Mouse (Mus musculus) right cerebral cortex, postnatal 25 days (tissue): Measurements from ENCODE around the gene Rnf223.
A peak's percentile ranks its signal among the peaks of the same experiment; 100 is the strongest.

ENCODE experiments used
- DNase-seq: peaks from one replicate; pipeline ENCODE4 v3.0.0; 2022

Rnf223 gene

DNA sequence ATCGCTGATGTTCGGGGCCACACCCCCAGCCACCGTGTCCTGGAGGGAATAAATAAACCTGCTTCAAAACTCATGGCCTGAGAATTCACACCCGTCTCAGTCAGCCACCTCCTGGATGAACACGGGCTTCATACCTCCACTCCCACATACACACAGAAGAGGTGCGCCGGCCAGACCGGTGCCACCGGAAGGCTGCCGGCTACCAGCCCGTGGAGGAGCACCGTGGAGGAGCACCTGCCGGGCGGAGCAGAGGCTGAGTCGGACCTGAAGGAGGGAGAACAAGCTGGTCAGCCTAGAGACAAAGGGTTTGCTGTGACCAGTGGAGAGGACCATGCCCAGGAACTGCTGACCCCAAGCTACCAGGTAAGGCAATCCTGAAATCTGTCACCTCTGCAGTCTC is at the start of gene Rnf223:
Gene Rnf223 (plus strand): TSS at position 78 of the 400 bp plus-strand sequence.
- no peak for DNase-seq

DNA sequence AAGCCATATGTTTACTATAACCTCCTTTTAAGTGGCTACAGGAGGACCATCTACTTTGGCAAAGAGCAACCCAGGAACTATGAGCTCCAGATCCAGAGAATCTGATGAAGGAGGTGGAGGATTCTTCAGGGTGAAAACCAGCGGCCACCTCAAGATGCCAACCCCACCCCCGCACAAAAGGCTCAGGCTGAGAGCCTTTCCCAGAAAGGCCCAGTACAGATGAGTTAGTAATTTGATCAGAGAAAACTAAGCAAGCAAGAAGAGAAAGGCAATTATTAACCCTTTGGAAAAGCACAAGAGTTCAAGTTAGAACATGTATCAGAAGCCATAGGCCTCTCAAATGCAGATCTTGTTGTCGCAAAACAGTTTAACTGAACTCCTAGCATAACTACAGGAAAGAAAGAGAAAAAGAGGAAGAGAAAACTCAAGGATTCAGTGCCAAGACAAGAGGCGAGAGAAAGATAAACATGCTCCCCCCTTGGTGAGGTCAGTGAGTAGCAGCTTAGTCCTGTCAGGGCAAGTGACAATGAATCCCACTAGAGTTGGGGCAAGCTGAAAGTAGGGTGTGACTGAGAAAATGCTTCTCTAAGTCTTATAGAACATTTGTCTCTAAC is 47.6 kb upstream of the Rnf223 start:
- DNase-seq, result no peak

DNA sequence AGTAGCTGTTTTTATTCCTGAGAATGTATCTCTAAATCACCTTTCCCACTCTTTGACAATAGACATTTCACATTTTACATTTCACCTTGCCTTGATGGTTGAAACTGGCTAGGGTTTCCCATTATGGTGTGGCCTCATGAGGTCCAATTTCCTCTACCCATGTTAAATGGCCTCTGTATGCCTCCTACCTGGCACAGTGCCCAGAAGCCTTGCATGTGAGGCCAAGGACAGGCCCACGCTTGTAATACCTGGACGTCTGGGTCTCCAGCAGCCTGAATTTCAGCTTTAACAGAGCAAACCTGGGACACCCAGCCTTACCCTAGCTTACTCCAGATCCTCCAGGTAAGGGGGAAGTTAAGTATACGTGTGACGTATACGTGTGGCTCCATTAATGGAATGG is 47.0 kb upstream of the Rnf223 start:
- no peak for DNase-seq

DNA sequence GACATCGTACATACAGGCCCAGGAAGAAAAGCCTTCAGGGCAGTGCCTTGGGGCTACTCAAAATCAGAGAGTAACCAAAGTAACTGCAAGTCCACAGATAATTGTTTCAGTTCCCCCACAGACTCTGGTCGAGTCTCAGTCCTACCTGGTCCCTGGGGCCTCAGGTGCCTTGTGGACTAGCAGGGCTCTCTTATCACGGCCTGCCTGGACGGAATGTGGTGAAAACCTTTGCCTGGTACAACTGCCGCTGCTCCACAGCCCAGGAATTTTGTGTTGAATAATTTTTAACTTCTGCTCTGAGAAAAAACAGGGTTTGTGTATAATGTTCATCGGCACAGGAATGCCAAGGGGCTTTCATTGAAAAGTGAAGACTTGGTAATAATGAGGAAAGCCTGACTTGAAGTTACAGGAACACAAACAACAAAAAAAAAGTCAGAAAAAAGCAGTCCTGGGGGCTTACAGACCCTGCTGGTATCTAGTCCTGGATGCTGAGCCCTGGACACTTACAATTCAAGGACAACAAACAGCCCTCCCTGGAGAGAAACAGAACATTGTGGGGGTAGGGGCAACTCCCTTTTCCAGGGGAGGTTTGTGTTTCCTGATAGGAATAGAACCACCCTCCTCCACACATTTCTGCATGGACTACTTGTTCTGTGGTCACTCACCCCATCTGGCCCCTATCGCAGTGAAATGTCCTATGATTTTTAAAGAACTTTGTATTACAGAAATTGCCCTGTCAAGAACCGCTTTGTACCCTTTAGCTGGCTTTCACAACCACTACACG is 46.0 kb upstream of the Rnf223 start:
- DNase-seq, result no peak

DNA sequence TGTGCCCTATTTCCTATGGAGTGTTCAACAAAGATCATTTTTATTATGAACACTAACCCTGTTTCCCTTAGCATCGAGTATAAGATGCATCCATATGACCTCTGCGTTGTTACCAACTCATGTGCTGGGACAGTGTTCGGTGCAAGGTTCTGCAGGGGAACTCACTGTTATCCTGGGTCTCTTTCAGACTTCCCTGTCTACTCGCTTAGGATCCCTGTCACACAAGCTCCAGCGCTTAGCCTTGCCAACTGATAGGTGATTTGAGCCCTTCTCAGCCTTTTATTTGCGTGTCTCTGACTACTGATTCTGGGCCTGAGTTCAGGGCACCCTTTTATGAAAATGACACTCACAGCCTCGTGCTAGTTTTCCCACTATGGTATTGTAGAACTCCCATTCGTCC is 45.1 kb upstream of the Rnf223 start:
- no peak for DNase-seq

DNA sequence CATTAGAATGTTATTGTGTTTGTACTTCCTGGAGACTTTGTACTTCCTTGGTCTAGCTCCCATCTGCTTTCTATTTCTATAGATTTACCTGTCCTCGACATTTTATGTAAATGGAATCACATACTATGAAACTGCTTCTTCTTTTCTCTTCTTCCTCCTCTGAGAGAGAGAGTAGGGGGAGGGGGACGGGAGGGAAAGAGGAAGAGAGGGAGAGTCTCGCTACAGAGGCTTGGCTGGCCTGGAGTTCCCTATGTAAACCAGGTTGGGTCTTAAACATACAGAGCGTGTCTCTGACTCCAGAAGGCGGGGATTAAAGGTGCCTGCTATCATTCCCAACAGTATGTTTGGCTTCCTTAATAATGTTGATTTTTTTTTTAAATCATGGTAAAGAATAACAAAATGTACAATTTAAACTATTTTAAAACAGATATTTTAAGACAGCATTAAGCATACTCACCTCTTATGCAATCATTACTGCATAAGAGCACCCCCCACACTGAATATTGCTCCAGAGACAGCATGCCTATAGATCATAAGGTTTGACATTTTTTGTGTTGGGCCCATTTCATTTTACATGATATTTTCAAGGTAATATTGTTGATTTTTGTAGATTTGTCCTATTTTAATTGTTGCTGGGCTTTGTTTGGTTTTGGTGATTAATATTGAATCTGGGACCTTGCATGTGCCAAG is 42.8 kb upstream of the Rnf223 start:
- DNase-seq, result no peak

DNA sequence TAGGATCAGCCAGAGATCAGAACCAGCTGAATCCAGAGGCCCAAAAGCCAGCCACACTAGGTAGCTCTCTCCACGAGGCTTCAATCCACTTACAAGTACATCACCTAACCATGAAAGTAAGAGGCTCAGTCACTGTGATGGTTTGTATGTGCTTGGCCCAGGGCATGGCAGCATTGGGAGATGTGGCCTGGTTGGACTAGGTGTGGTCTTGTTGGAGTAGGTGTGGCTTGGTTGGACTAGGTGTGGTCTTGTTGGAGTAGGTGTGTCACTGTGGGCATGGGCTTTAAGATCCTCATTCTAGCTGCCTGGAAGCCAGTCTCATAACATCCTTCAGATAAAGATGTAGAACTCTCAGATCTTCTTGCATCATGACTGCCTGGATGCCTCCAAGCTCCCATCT is 39.1 kb upstream of the Rnf223 start:
- DNase-seq, result no peak

DNA sequence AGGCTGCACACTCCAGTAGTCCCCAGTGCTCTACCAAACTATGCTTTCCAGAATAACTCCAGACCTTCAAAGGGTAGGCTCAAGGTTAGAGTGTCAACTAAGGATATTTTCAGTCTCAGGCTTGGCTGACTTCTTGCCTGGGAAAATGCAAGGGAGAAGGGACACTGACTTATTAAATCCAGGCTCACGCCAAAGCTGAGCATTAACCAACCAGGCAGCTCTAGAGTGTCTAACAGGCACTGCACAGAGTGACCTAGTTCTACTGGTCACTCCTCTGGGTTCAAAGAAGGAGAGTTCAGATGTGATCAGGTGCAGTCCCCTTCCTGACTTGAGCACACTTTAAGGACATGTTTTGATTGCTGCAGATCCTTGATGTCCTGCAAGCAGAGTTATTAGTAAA is 37.5 kb upstream of the Rnf223 start:
- no peak for DNase-seq

DNA sequence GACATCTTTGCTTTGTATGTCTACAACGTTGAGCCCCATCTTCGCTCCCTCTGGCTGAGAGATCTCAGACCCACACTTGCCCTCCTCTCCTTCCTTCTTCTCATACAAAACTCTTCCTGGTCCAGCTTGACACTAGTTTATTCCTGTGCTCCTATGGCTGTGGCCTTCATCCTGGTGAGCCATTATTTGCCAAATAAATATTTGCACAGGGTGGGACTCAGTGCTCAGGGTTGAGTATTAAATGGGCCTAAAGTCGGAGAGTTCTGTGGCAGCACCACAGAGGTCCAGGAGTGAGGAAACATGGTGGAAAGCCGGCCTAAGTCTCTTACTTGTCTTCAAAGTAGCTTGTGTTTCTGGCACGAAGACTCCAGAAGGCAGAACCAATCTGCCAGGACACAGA is 36.6 kb upstream of the Rnf223 start:
- no peak for DNase-seq

DNA sequence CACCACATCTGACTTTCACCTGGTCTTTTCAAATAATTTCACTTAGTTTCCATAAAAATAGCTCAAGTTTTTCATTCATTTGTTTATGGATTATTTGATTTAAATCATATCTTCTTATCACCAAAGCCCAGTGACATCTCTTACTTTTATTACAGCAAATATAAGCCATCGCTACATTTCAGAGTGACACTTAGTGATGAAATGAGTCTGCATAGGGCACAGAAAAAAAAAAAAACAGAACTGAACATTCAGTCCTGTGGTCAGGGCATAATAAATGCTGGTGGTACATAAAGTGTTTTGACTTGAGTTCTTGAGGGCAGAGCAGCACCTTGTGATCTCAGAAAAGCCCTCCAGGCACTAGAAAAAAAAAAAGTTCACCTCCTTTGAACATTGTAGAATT is 34.1 kb upstream of the Rnf223 start:
- DNase-seq, result no peak

DNA sequence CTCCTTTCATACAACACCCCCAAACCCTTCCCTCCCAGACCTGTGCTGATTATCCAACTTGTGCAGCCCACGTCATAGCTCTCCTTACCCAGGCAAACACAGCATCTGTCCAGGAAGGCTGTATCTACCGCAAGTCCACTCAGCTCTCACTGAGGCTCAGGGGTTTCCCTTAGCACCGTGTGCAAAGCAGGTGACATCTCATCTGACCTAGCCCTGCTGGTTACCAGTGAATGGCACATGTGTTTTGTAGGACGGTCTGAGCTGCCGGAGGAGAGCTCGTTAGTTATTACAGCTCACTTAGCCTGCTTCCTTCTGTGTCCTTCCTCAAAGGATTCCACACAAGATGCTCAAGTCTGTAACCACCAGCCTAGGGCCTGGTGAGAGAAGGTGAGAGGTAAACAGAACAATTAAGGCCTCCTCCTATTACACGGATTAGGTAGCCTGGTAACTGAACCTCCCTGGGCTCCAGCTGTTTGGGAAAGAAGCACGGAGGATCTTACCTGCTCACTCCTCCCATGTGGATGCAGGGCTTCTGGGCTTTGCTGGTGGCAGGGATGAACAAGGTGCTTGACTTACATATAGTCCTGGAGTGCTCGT is 32.4 kb upstream of the Rnf223 start:
- no peak for DNase-seq

DNA sequence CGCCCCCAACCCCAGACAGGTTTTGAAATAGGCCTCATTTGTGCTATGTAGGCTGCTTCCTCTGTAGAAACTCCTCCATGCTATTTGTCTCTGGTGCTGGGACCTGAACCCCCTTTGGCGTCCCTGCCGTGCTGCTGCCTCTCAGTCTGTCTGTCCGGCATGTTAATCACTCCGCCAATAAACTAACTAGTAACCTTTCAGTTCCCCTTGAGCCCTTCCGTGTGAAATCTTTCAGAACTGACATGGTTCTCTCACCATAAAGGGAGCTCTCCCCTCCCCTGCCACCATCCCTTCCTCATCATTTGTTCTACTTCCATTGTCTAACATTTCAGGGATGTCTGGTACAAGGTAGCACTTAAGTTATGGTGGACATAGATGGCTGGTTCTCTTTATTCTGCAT is 30.9 kb upstream of the Rnf223 start:
- DNase-seq, result no peak

DNA sequence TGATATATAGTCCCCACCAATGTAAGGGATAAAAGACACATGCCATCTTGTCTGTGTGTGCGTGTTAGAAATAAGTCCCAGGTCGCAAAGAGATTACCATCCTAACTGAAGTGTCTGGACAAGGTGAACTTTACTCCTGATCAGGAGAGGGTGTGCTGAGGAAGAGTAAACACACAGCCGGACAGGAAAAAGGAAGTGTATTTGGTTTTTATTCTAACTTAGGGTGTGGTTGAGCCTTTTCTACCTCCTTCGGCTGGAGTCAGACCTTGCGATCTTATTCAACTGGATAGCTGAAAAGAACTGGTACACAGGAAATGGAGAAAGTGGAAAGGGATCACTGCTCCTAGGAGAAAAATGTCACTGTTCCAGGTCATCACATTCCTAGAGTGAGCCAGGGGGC is 29.8 kb upstream of the Rnf223 start:
- DNase-seq, result no peak

DNA sequence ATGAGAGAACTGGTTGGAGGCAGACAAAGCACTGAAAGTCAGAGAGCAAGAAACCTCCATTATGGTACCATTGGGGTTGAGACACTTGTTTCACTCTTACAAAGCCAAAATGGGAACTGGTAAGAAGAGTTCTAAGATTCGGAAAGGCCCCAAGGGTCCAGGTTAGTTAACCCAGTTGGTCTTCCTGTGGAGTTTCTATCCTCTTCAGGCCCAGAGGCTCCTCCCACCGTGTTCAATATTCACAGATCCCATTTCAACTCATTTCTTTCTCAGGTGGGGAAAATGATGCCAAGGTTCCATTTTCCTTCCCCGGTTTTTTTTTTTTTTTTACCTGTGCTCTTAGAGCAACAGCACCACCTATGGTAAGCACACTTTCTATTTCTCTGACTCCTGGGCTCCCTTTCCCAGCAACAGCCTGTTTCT is 28.8 kb upstream of the Rnf223 start:
- DNase-seq, result no peak

DNA sequence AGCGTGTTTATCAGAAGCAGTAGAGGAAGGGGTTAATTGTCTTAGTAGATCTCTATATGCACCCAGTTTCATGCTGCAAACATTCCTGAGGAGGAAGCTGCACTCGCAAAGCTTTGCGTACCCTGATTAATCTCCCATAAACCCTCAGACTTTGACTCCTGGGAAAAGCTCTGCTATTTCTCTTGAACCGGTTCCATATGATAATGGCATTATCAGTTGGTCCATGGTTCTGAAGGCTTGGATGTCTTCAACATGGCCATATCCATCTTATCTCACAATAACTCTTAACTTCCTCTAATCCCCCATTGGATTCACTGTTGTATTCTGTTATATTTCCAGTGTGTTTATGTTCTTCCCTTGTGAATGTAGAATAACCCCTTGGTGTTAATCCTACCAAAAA is 27.0 kb upstream of the Rnf223 start:
- no peak for DNase-seq

DNA sequence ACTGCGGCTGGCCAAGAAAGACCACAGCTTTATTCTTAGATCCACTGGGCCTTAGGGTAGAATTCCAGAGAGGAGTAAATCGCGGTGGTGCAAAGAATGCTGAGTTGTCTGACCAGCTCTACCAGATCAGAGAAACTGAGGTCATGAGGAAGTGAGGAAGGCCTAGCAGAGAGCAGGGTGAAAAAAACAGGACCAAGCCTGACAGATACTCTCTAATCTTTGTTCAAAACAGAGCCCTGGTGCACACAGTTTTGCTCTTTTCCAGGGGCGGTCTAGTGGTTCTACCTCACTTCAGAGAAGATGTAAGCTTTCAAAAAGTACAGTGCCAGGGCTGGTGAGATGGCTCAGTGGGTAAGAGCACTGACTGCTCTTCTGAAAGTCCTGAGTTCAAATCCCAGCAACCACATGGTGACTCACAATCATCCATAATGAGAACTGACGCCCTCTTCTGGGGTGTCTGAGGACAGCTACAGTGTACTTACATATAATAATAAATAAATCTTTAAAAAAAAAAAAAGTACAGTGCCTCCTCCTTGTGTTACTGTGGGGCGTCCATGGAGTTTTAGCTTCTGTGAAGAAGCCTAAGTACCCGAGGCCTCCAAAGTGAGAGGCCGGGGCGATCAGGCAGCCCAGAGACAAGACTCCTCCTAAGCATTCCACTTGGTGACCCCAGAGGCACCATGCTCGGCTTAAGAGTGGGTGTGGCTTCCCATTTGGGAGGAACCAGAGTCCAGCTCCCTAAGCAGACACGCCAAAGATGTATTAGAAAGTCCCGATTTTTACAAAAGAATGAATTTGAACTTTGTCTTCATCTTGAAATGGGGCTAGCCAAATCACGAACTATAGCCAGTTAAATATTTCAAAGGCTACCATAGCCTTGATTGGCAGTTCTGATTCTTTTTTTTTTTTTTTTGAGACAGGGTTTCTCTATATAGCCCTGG is 21.4 kb upstream of the Rnf223 start:
- DNase-seq, result no peak

DNA sequence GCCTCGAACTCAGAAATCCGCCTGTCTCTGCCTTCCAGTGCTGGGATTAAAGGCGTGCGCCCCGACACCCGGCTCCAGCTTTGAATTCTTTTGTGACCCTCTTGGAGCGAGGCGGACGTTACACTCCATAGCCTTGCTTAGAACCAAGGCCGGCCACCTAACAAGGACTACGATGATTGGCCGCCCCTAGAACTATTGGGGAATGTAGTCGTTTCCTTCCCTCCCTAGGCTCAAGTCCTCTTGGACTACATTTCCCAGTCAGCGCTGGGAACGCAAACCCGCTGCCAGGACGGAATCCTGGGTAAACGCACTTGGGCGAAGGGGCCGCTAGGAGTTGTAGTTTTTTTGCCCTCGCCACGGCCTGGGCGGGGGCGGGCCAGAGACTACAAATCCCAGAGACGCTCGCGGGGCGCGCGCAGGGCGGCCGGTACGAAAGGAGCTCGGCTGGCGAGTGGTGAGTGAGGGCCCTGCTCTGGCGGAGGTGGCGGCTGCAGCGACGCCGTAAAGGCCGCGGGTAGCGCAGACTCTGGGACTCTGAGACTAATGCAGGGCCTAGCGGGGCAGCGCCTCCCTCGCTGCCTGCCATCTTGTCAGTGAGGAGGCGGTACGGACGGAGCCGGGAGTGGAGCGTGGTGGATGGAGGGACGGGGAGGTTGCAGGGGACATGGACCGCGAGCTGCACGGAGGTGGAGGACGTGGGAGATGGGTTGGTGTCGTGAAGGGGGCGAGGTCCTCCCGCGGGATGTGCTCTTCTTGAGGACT is 20.6 kb upstream of the Rnf223 start, which contains the start of gene 9430015G10Rik:
Gene 9430015G10Rik (plus strand): TSS at position 413 of the 762 bp plus-strand sequence.
- peak; percentile 99 for DNase-seq

DNA sequence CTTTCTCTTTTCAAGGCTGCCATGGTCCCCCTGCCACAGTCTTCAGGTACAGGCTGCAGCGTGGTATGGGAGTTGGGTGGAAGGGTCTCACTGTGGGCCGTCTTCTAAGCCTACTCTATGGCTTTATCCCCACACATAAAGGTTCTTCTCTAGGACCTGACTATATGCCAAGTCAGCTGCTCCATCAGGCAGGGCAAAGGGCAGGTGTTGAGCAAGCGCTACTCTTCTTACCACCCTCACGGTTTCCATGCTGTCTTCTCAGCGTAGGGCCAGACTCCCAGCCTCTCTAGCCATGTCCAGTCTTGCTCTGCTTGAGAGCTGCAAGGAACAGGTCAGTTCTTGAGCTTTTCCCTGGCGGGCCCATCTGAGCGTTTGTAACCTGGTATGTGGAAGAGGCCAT is 6.2 kb upstream of the Rnf223 start:
- no peak for DNase-seq

DNA sequence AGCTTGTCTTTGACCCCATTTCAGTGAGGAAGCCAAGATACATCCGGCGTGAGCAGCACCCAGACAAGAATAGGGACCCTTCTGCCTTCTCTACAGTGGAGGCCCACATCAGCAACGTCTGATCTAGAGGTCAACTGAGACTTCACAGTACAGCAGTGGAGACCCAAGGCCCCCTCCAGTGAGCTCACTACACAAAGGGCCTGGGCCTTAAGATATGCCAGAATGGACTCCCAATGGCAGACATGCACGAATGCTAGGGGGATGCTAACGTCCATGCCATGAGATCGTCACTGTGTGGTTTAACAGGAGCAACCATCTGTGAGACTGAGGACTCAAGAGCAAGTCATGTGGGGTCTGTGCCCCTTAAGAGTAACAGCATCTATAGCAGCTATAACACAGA is 4.9 kb upstream of the Rnf223 start:
- no peak for DNase-seq

DNA sequence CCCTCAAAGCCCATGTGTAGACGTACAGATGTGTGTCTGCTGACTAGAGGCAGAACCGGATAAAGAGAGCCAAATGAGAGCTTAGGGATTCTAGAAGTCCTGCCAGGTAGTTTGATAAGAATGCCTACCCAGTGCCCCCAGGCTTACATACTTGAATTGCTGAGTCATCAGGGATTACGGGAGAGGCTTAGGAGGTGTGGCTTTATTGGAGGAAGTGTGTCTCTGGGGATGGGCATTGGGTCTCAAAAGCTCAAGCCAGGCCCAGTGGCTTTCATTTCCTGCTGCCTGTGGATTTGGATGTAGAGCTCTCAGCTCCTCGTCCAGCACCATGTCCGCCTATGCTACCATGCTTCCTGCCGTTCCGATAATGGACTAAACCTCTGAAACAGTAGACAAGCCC is 3.5 kb upstream of the Rnf223 start:
- DNase-seq, result no peak

DNA sequence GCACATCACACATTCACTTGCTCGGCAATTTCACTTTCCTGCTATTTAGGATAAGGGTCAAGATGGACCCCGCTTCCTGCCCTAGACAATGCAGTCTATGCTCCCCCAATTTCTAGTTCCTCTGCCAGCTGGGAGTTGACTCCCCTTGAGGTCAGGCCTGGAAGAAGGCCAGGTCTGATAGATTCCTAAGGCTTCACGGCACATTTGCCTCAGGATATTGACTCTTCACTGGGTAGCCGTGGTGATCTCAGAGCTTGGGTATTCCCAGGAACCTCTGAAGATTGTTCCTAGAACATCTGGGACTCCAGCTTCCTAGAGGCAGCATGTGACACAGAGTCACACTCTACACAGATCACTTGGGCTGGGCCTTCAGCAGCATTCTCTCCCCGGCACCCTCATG is 1.6 kb upstream of the Rnf223 start:
- DNase-seq, result no peak

DNA sequence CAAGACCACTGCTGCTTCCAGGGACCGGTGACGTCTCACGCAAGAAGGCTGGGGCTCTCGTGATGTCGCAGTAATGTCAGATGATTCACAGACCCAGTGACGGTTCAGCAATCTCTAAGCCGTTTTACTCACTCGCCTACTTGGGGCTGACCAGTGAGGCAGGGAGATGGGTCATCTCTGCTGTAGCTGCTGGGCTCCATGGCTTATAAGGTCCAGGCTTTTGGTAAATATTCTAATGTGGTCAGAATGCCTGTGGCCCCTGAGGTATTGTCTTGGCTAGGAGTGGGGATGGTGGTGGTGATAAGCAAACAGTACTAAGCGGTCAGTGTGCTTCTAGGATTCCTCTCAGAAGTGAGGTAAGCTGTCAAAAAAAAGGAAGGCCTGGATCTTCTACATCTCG is 627 bp downstream of the Rnf223 start:
- DNase-seq, result no peak
